Mouse (Mus musculus) frontal cortex, postnatal 14 days (tissue): ENCODE results near the gene Ndufs8.

Experiments used
- DNase-seq, 2 experiments: peaks; one replicate each; pipeline ENCODE4 v3.0.0; 2022; ENCODE audit warnings: low spot score in 2 of 2

The Ndufs8 gene

DNA sequence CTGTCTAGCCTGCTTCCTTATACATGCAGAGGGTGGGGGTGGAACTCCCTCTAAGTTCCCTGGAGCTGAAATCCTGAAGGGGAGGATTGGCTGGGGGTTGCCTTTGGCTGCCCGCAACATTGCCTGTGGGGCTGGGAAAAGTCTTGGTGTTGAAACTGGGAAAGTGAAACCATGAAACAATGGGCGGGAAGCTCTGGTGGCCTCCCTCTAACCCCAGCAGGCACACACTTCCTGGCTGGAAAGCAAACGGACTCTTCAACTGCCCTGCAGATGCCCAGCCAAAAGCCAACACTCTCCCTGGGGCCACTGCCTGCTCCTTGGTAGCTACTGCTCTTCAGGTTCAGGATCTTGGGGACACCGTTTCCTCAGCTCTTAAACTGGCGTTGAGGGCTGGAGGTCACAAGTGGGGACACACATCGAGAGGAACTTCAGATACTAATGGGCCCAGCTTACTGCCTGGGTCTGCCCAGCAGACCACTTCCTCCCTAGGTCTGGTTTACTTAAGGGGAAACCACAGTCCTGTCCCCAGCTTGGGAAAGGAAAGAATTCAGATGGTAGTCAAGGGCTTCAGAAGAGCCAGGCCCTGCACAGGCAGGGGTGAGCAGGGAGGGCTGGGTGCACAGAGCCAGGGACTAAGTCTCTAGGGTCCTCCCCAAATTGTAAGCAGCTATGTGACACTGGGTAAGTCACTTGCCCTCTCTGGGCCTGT lies 7.2 kb downstream of the Ndufs8 start:
- no peak for DNase-seq

GRCm38 (mm10) chr19:3904363-3904675 lies 8.3 kb downstream of the Ndufs8 start:
- DNase-seq, result no peak

DNA sequence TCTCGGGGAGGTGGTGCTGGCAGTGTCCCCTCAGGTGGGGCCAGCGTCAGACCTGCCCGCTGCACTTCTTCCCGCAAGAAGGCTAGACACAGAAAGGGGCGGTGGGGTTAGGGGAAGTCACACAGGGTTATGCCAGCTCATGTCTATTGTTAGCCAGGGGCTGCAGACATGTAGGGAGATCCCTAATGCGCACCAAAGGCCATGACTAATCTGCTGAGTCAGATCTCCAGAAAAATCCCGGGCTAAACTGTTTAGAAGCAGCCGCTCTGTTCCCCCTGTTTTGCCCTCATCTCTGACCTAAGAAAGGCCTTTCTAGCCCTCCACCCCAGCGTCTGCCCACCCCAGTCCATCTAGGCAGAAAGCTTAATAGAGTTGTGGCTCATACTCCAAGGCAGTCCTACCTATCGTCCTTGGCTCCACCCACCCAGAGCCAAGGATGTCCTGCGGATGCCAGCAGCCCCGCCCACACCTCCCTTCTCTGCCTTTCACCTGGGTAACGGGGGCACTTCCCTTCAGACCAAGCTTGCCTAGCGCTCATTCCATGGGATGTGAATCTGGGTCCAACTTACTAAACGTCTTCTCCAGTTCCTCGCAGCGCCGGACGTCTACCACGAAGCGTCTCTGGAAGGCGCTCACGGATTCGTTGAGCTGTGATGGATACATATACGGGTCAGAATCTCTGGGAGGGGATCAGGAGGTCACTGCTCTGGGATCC lies 8.8 kb downstream of the Ndufs8 start:
- DNase-seq, result no peak

DNA sequence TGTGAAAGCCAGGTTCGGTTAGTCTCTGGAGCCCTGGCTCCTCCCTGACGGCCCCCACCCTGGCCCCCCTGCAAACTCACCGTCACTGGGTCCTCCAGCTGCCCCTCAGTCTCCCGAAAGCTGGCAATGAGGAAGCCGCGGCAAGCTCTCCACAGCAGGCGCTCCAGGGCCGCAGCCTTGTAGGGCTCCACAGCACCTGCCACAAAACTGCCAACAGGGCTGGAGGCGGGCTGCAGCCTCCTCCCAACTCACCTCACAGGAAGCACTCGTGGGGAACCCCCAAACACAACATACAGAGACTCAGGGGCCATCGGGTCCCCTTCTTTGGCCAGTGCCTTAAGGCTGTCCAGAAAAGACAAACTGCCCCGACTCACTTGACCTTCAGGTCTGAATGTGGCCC lies 9.6 kb downstream of the Ndufs8 start:
- no peak for DNase-seq

DNA sequence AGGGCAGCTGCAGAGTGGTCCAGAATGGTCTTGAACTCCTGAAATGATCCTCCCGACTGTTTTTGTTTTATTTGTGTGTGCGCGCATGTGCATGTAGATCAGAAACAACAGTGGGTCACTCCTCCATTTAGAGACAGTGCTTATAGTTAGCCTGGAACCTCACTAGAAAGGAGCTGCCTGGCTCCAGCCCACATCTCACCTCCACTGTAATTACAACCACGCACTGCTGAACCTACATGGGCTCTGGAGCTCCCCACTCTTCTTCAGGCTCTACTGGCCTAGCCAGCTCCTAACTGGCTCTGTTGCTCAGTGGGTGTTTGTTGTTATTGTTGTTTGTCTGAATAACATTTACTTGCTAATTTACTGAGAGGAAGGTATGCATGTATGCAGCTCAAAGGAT lies 13.0 kb downstream of the Ndufs8 start:
- no peak for DNase-seq

GRCm38 (mm10) chr19:3898952-3899351 lies 13.6 kb downstream of the Ndufs8 start:
- no peak for DNase-seq

DNA sequence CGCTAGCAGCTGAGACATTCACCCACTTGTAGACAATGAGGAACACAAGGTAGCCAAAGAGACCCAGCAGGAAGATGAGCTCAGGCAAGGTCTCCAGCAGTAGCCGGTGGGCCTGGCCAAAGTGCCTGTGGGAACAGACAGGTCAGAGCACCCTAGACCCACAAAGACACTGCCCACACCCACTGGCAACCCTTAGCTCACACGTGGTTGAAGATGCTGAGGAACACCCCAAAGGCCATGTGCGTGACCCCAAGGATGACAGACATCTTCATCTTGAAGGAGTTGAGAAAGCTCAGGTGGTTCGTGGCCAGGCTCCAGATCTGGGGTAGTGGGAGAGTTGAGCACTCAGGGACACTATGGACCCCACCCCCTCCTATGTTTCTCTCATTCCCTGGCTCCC lies 15.0 kb downstream of the Ndufs8 start:
- DNase-seq, result no peak

GRCm38 (mm10) chr19:3896208-3896607 lies 16.4 kb downstream of the Ndufs8 start:
- DNase-seq, result peak in 1 of 2 experiments; percentile 10

- DNase-seq, result peak in 1 of 2 experiments; percentile 24
Measured at GRCm38 (mm10) chr19:3895171-3895631, 17.4 kb downstream of the Ndufs8 start.

- DNase-seq, result no peak
Measured at GRCm38 (mm10) chr19:3894294-3894693, 18.3 kb downstream of the Ndufs8 start.

DNA sequence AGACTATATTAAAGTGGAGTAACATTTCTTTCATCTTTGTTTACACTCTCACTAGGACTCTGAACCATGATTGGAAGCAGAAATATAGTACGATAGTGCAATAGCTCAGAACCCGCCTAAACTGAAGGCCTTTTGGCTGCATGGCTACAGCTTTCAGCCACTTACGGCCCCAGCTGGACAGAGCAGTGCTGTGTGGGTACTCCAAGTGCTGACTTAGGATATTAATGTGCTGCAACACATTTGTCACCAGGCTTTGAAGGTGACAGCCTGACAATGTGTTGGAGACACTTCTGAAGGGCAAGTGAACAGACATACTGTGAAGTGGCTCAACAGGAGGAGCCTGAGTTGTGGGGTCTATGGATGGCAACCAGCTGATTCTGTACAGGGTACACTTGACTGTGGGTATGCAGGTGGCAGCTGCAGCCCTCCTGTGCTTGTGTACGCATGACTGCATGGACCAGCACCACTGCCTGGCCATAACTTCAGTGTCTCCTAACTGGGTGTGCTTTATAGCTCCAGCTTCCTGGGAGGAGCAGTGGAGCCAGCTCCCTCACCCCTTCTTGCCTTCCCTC lies 18.9 kb downstream of the Ndufs8 start:
- no peak for DNase-seq

DNA sequence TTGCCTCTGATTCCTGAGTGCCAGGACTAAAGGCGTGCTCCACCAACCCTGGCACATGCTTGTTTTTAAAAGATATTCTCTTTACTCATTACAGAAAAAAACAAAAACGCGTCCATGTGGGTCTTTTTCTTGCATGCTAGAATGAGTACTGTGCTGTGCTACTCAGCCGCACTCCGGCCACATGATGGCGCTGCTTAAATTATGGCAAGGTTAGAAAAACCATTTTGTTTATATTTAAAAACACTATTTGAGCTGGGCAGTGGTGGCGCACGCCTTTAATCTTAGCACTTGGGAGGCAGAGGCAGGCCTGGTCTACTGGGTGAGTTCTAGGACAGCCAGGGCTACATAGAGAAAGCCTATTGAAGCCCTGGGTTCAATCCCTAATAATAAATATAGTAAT lies 22.4 kb downstream of the Ndufs8 start:
- no peak for DNase-seq

DNA sequence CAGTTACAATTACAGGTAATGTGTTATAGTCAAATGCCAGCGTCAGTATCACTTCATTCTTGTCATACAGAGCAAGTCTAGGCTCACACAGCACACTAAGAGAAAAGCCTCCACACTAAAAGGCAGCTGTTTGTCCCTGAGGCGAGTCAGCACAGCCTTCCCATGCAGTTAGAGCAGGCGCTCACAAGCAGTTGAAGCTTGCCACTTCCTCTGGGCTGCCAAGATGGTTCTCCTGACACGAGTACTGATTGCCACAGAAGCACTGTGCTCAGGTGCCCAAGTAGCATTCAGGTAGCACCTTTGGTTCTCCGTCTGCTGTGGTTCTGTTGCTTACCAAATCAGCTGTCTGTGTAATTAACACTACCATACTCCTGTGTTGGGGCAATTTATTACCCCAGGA lies 23.5 kb downstream of the Ndufs8 start:
- no peak for DNase-seq

GRCm38 (mm10) chr19:3884325-3884990 lies 28.1 kb downstream of the Ndufs8 start:
- DNase-seq, result no peak

- no peak for DNase-seq
Measured at GRCm38 (mm10) chr19:3882214-3882613, 30.4 kb downstream of the Ndufs8 start.

- no peak for DNase-seq
Measured at GRCm38 (mm10) chr19:3880054-3880848, 32.3 kb downstream of the Ndufs8 start.

- no peak for DNase-seq
Measured at GRCm38 (mm10) chr19:3875045-3875444, 37.5 kb downstream of the Ndufs8 start.

- no peak for DNase-seq
Measured at GRCm38 (mm10) chr19:3872373-3872772, 40.2 kb downstream of the Ndufs8 start.

- no peak for DNase-seq
Measured at GRCm38 (mm10) chr19:3871468-3871867, 41.1 kb downstream of the Ndufs8 start.

- DNase-seq, result no peak
Measured at GRCm38 (mm10) chr19:3868290-3868689, 44.3 kb downstream of the Ndufs8 start.

GRCm38 (mm10) chr19:3864960-3865359 lies 47.6 kb downstream of the Ndufs8 start:
- DNase-seq, result no peak

DNA sequence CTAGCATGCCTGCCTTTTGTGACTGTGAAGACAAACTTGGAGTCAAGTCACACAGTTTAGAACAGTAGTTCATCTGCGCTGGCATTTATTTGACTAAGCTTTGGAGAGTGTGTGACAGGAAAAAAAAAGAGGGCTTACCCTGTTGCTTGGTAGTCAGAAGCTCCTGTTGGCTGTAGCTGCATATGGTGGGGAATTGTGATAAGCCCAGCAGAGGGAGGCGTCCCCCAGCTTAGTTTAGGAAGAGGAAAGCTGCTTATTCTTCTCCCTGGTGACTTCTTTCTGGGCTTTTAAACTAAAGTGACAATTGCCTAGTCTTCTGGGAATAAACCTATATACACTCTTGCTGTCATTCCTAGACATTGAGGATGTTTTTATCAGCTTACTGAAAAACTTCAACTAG lies 49.9 kb downstream of the Ndufs8 start:
- no peak for DNase-seq
